Mouse (Mus musculus): ENCODE results near the gene Hbp1.
A peak's percentile ranks its signal among the peaks of the same experiment; 100 is the strongest.

The Hbp1 gene

GRCm38 (mm10) chr12:31949759-31950658 is at the start of gene Hbp1:
Gene Hbp1, minus strand, starts transcription at chr12:31950535.
- DNase-seq = peak; percentile 100

GRCm38 (mm10) chr12:31998706-31999105 is 48.4 kb upstream of the Hbp1 start:
- DNase-seq = no peak

DNA sequence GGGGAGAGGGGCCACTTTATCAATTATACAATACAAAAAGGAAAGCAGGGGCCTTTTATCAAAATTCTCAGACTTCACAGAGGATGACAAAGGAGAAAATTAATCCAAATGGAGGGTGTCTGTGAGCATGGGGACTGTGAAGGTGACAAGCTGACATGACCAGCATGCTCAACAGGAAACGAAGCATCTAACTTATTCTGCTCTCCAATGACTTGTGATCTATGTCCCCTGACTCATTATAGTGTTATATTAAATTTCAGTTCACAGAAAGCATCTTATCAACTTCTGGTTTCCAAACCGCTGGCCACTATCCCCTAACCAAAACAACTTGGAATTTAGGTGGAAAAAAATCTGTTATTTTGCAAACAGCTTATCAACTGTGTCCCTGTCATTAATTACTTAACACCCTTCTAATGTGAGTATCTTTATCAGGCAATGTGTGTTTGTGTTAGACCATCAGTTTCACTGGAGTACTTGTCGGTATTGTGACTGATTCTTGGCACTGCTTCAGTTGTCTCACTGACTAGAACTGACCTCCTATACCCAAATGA is 47.1 kb upstream of the Hbp1 start:
- no peak for DNase-seq

DNA sequence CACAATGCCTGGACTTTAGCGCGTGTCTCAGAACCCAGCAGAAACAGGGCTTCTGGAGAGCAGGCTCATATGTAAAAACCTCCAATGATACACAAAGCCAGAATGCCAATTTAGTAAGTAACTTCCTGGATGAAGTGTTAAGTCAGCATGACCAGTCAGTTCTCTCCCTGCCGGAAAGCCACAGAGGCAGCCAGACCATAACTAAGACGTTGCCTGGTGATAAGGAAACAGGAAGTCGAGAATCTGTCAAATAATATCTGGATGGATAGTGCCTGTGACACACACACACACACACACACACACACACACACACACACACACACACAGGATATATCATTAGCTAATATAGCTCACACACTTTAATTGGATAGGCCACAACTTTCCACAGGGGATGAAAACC is 46.5 kb upstream of the Hbp1 start:
- DNase-seq = no peak

DNA sequence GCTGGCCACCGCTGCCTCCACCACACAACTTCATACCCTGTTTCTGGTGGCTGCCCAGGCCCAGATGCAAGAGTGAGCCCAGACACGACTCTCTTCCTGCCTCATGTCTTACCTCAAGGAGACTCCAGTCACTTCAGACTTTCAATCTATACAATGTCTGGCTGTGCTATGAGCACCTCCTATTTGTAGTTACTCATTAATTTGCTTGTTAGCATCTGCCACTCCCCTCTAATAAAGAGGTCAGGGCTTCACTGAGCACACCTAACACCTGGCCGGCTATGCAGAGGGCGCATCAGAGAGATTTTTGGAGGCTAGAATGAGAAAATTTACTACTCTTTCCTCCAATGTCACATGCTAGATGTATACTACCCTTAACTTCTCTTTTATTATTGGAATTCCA is 40.2 kb upstream of the Hbp1 start:
- no peak for DNase-seq

DNA sequence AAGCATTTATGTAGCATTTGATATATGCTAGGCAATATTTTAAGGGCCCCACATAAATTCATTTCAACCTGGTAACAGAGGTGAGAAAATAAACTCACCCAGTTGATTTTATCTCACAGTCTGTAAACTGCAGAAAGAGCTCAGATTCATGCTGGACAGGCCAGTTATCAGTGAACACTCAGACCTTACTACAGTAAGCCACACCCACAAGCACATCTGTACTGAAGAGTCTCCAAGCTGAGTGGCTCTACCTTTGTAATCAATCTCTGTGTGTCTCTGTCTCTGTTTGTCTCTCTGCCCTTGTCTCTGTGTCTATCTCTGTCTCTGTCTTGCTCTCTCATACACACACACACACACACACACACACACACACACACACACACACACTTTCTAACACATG is 39.4 kb upstream of the Hbp1 start:
- no peak for DNase-seq

GRCm38 (mm10) chr12:31986463-31986862 is 36.1 kb upstream of the Hbp1 start:
- no peak for DNase-seq

DNA sequence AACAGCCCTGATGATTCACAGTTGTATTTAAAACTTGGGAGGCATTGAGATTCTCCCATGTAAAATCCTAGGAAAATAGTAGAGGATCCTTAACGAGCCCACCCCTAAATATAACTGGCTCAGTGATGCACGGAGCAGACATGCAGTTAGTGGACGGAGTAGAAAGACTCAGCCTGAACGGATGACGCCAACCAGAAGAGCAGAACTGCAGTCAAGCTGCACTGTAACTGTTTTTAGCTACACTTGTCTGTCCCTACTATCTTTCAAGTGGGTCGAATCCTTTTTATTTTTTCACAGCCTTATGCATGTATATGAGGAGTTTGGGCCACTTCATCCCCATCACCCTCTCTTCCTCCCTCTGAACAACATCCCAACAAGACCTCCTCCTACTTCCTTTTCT is 35.4 kb upstream of the Hbp1 start:
- no peak for DNase-seq

GRCm38 (mm10) chr12:31984664-31985063 is 34.3 kb upstream of the Hbp1 start:
- DNase-seq = no peak

GRCm38 (mm10) chr12:31984206-31984605 is 33.9 kb upstream of the Hbp1 start:
- no peak for DNase-seq

DNA sequence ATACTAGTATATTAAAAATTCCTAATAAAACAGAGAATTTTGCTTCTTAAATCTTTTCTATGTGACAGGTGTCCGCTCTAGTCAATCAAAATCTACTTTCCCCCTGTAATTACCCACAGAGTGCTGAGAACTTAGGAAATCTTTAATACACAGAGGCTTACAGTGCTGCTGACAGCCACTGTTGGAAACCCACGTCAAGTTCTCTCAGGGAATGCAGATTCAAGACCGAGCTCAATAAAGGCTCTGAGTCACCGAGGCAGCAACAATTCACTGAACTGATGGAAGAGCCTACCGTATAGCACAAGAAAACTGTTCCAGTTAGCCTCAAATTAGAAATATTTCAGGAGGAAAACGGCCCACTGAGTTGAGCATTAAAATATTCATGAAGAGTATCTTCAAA is 33.4 kb upstream of the Hbp1 start:
- DNase-seq = peak; percentile 49

- DNase-seq = no peak
Measured at GRCm38 (mm10) chr12:31983238-31983637, 32.9 kb upstream of the Hbp1 start.

GRCm38 (mm10) chr12:31977613-31978195 is 27.4 kb upstream of the Hbp1 start:
- DNase-seq = no peak

GRCm38 (mm10) chr12:31976544-31976943 is 26.2 kb upstream of the Hbp1 start:
- DNase-seq = no peak

DNA sequence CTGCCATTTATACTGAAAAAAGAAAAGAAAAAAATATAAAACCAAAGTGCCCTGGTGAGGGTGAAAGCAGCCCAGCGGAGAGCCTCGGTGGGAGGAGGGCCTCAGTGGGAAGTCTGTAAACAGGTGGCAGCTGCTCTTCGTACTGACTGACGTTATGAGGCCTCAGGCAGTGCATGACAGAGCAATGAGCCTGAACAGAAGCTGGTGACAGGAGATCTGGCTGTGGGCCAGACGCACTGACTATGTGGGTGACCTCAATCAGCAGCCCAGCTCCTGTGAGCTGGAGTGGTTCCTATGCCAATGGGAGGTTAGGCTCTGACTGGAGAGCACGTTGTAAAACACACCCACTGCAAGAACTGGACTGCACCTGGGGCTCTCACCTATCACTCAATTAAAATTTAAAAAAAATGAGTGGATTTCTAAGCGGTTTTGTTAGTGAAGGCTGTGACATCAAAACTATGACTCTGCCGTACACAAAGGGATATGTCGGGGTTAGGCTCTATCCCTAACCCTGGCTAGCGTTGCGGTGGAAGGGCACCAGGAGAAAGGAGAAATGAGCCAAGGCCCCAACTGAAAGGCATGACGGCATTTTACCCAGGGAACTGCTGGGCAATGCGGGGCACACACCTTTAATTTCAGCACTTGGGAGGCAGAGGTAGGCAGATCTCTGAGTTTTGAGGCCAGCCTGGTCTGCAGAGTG is 23.3 kb upstream of the Hbp1 start:
- no peak for DNase-seq

DNA sequence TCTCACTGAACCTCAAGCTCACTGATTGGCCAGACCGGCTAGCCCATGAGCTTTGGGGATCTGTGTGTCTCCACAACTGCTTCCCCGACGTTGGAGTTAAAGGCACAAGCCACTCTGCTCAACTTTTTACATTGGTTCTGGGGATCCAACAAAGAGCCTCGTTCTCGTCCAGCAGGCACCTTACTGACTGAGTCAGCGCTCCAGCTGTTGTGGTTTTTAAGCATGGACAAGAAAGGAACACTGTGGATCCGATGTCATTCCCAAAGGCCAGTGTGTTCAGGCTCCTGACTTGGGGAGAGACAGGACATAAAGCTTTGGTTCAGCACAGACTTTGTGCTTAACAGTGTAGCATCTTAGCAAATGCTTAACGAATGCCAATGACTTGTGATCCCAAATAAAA is 21.2 kb upstream of the Hbp1 start:
- DNase-seq = no peak

GRCm38 (mm10) chr12:31969111-31969510 is 18.8 kb upstream of the Hbp1 start:
- no peak for DNase-seq

- DNase-seq = peak; percentile 51
Measured at GRCm38 (mm10) chr12:31967536-31967935, 17.2 kb upstream of the Hbp1 start.

DNA sequence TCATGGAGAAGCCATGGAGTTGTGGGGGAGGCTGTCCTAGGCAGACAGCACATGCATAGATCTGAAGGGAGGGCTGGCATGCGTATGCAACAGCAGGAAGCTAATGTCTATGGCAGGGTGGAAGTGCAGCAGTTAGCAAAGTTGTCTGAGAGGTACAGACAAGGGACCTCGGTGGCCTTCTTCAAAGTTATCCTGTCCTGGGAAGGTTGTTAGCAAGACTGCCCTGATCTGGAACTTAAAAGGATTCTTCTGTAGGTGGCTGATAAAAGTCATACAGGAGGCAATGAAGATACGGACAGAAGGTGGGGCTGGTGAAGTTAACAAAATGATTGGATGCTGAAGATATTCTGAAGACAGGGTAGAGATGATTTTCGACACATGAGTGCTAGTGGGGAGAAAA is 16.1 kb upstream of the Hbp1 start:
- no peak for DNase-seq

GRCm38 (mm10) chr12:31965517-31966212 is 15.3 kb upstream of the Hbp1 start:
- no peak for DNase-seq

DNA sequence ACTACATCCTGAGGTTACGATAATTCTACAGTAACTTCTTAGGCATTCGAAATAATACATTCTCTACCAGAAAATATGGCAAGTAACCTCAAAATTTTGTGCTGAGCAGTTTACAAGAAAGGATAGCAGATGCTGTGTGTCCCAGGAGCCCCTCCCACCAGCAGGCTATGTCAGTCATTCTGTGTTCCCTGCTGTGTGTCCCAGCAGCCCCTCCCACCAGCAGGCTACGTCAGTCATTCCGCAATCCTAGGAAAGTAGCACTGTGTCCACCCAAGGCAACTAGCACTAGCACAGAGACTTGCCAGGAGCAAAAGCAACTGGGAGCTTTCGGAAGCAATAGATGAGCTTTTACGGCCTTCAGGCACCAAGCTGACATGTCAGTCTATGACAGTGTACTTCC is 13.7 kb upstream of the Hbp1 start:
- no peak for DNase-seq

DNA sequence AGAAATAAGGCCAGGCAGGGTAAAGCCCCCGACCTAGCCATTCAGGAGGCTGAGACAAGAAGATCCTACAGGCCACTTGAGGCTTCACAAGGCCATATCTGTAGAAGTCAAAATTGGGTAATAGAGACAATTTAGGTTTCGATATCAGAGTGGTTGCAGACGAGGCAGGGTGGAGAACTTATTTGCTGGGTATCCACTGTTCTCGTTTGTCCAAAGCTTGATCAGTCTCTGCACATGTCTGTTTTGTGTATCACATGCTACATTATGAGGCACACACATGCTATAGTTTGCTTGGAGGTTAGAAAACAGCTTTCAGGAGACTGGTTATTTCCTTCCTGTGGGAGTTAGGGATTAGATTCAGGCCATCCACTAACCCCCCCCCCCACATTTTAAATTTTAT is 5.5 kb upstream of the Hbp1 start:
- no peak for DNase-seq

DNA sequence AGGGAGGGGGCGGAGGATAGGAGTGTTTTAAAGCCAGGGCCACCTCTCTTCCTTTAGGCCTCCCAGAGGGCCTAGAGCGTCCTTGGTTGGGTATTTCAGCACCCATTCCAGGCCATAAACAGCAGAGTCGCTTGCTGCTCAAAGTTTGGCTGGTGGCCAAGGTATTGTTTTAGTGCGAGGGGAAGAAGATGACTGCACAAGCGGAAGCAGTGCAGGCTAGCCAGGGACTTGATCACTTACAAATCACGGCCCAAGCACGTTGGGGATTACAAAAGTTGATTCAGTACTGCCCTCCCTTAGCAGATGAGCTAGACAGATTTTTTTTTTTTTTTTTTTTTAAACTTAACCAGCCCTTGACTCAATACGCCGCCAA is 310 bp upstream of the Hbp1 start:
- DNase-seq = no peak

All from right cerebral cortex, adult 18-20 months (tissue).